Mouse (Mus musculus) thymus, postnatal 10 days (tissue): Measurements from ENCODE around the gene Zdhhc19.
A peak's percentile ranks its signal among the peaks of the same experiment; 100 is the strongest.
"Not testable (repeated sequence)": the region's sequence is repeated elsewhere in the genome, so short reads cannot be mapped to it uniquely, and the experiment has no call there.

Experiments
- DNase-seq, 2 experiments: peaks; one replicate each; pipeline ENCODE4 v3.0.0; 2021; ENCODE audit warnings: low spot score in 2 of 2

Zdhhc19 gene

GRCm38 (mm10) chr16:32487234-32488111 lies 8.6 kb upstream of the Zdhhc19 start, which contains the start of gene Slc51a:
Gene Slc51a, minus strand, starts transcription at chr16:32487879.
- DNase-seq = no peak

GRCm38 (mm10) chr16:32488939-32489338 lies 7.1 kb upstream of the Zdhhc19 start:
- DNase-seq = no peak

- not testable (repeated sequence) for DNase-seq
Observed at GRCm38 (mm10) chr16:32494371-32494770, 1.7 kb upstream of the Zdhhc19 start.

GRCm38 (mm10) chr16:32498996-32499395 lies 2.9 kb downstream of the Zdhhc19 start:
- no peak for DNase-seq

GRCm38 (mm10) chr16:32499430-32500037 lies 3.5 kb downstream of the Zdhhc19 start:
- DNase-seq = peak; percentile 71 to 92

GRCm38 (mm10) chr16:32501459-32501858 lies 5.4 kb downstream of the Zdhhc19 start:
- DNase-seq = no peak

- no peak for DNase-seq
Observed at GRCm38 (mm10) chr16:32502621-32503335, 6.7 kb downstream of the Zdhhc19 start.

GRCm38 (mm10) chr16:32503633-32504032 lies 7.6 kb downstream of the Zdhhc19 start:
- no peak for DNase-seq

GRCm38 (mm10) chr16:32506298-32506697 lies 10.2 kb downstream of the Zdhhc19 start:
- DNase-seq = no peak

GRCm38 (mm10) chr16:32506868-32507267 lies 10.8 kb downstream of the Zdhhc19 start:
- DNase-seq = no peak

GRCm38 (mm10) chr16:32507407-32507806 lies 11.3 kb downstream of the Zdhhc19 start:
- DNase-seq = peak; percentile 69 to 85

GRCm38 (mm10) chr16:32508035-32508434 lies 12.0 kb downstream of the Zdhhc19 start:
- no peak for DNase-seq

GRCm38 (mm10) chr16:32508506-32509065 lies 12.5 kb downstream of the Zdhhc19 start:
- DNase-seq = no peak

- DNase-seq = no peak
Observed at GRCm38 (mm10) chr16:32509066-32509942, 13.2 kb downstream of the Zdhhc19 start.

GRCm38 (mm10) chr16:32510399-32511337 lies 14.6 kb downstream of the Zdhhc19 start:
- no peak for DNase-seq

- no peak for DNase-seq
Observed at GRCm38 (mm10) chr16:32511338-32511734, 15.3 kb downstream of the Zdhhc19 start.

- no peak for DNase-seq
Observed at GRCm38 (mm10) chr16:32511827-32512490, 15.9 kb downstream of the Zdhhc19 start.

- no peak for DNase-seq
Observed at GRCm38 (mm10) chr16:32512921-32513320, 16.9 kb downstream of the Zdhhc19 start.

GRCm38 (mm10) chr16:32513401-32513800 lies 17.3 kb downstream of the Zdhhc19 start:
- DNase-seq = no peak
